Mouse (Mus musculus) liver, embryonic 11.5 days (tissue): Measurements from ENCODE around the gene St6galnac6. TPM values are rescaled to one million over a fixed set of nuclear protein-coding genes. Genes with fewer than 3 reads are reported as not detected.

Source experiments
- ATAC-seq: fragments of 200-750 bp; cut with Nextera tagmentation; replicated peaks from 2 replicates; pipeline ENCODE4 v1.8.0; 2017; ENCODE audit warnings: moderate number of reproducible peaks, mild to moderate bottlenecking, moderate TSS enrichment, moderate library complexity; ENCODE audit not compliant: low FRiP score
- DNase-seq: peaks from one replicate; pipeline ENCODE4 v3.0.0-alpha.2; 2017; ENCODE audit warnings: low spot score
- H3K27ac ChIP-seq: fragments of 300-500 bp; sonication (generic); 2 replicates; pipeline ENCODE4 v1.5.1; 2014; ENCODE audit warnings: mild to moderate bottlenecking, low read depth, low read length, control low read depth
- H3K27me3 ChIP-seq: fragments of 300-500 bp; sonication (generic); replicated peaks from 2 replicates; pipeline ENCODE4 v1.6.1; 2014; ENCODE audit warnings: low read length, mixed read lengths; ENCODE audit not compliant: control insufficient read depth, insufficient read depth
- H3K36me3 ChIP-seq: fragments of 300-500 bp; sonication (generic); 2 replicates; pipeline ENCODE4 v1.6.1; 2014; ENCODE audit warnings: mild to moderate bottlenecking, low read length, moderate library complexity, mixed read lengths; ENCODE audit not compliant: control insufficient read depth, insufficient read depth
- H3K4me1 ChIP-seq: fragments of 300-500 bp; sonication (generic); replicated peaks from 2 replicates; pipeline ENCODE4 v1.6.1; 2014; ENCODE audit warnings: low read length, mixed read lengths; ENCODE audit not compliant: control insufficient read depth, insufficient read depth
- H3K4me2 ChIP-seq: fragments of 300-500 bp; sonication (generic); 2 replicates; pipeline ENCODE4 v1.6.1; 2014; ENCODE audit warnings: mild to moderate bottlenecking, control low read depth, moderate library complexity
- H3K4me3 ChIP-seq: fragments of 300-500 bp; sonication (generic); 2 replicates; pipeline ENCODE4 v1.5.1; 2014; ENCODE audit warnings: low read depth, low read length, control low read depth
- H3K9ac ChIP-seq: fragments of 300-500 bp; sonication (generic); 2 replicates; pipeline ENCODE4 v1.6.1; 2014; ENCODE audit warnings: low read depth, low read length, control low read depth
- H3K9me3 ChIP-seq: fragments of 300-500 bp; sonication (generic); 2 replicates; pipeline ENCODE4 v1.6.1; 2016; ENCODE audit warnings: low read length, inconsistent platforms, mixed read lengths; ENCODE audit not compliant: control insufficient read depth
- WGBS: fragments of 180-500 bp; shearing (Covaris S2); extraction: QIAGEN DNeasy Blood & Tissue Kit; methylation state at CpG from one replicate; pipeline ENCODE4 v1.1.7; 2014; 5-methylcytosine and 5-hydroxymethylcytosine counted together
- polyA plus RNA-seq: library from polyadenylated mRNA; unstranded; fragments of >200 nt; fragmentation: Nextera tagmentation; extraction: Ambion mirVana; gene quantifications from 2 replicates; pipeline ENCODE4 v1.2.1, GENCODE M21; 2014

Gene St6galnac6
- polyA plus RNA-seq, 1 experiment from 2014 or later, result 10.6 TPM

DNA sequence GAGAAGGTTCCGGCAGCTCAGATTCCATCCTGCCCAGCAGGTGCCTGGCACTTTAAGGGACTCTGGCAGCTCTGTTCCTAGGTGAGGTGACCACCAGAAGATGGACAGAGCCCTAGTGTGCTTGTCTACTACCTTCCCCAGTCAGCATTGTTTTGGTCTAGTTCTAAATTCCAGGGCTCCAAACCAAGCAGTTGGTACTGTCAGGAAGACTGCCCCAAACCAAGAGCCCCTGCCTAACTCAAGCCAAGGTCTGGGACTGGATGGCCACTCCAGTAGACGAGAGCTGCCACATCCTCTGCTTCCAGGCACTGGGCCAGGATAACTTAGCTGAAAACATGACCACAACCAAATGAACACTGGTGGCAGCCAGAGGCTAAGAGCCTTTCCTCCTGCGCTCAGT lies 30.6 kb upstream of the St6galnac6 start:
- DNase-seq, result no peak
- H3K4me2 ChIP-seq, result no peak overlapping the region
- H3K27ac ChIP-seq, result no peak overlapping the region
- no peaks in the 10 kb centered on the region for H3K9me3 ChIP-seq
- no peak overlapping the region for H3K4me3 ChIP-seq
- peaks cover 10% of the 10 kb centered on the region for H3K36me3 ChIP-seq
- no peak overlapping the region for H3K9ac ChIP-seq
- ATAC-seq, result no peak
- WGBS, result 91% methylated on average over 3 of the region's 3 CpGs
- no peaks in the 10 kb centered on the region for H3K27me3 ChIP-seq
- H3K4me1 ChIP-seq, result peaks cover 6% of the 10 kb centered on the region; the same call in 1 of the 2 replicates

GRCm38 (mm10) chr2:32570698-32571494 lies 28.6 kb upstream of the St6galnac6 start, which contains the start of gene Dpm2:
Gene Dpm2 (plus strand): TSS chr2:32570858.
- H3K4me1 ChIP-seq, result peaks cover 14% of the 10 kb centered on the region
- H3K4me2 ChIP-seq, result peak within 1 kb of the TSS; percentile 81
- H3K27me3 ChIP-seq, result peaks cover 7% of the 10 kb centered on the region
- peak within 1 kb of the TSS; percentile 71 for H3K27ac ChIP-seq
- peak; percentile 76 for ATAC-seq
- peak within 1 kb of the TSS; percentile 92 for H3K4me3 ChIP-seq
- DNase-seq, result peak; percentile 85
- H3K36me3 ChIP-seq, result peaks cover 7% of the 10 kb centered on the region
- H3K9ac ChIP-seq, result peak within 1 kb of the TSS; percentile 89
- no peaks in the 10 kb centered on the region for H3K9me3 ChIP-seq
- WGBS, result 1% methylated on average over 36 of the region's 36 CpGs

DNA sequence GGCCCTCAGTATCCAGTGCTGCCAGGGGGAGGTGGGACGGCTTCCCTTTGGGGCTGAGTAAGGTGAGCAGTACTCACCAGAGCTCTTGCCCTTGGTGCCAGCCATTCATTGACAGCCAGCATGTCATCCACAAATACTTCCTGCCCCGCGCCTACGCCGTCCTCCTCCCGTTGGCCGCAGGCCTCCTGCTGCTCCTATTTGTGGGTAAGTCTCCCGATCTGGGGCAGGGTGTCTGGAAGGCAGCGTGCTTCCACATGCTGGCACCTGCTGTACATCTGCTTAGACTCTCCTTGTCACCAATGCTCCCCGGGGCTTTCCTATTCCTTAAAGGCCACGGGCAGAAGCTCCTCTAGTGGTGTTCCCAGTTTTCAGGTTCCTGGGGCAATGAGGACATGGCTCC lies 27.3 kb upstream of the St6galnac6 start:
- ATAC-seq, result no peak
- H3K9ac ChIP-seq, result no peak overlapping the region; the same call in 1 of the 2 replicates
- H3K9me3 ChIP-seq, result no peaks in the 10 kb centered on the region
- H3K27ac ChIP-seq, result no peak overlapping the region
- peaks cover 14% of the 10 kb centered on the region for H3K4me1 ChIP-seq
- H3K4me2 ChIP-seq, result peak overlapping the region; percentile 81
- no peak for DNase-seq
- no peak overlapping the region; the same call in 1 of the 2 replicates for H3K4me3 ChIP-seq
- H3K27me3 ChIP-seq, result peaks cover 12% of the 10 kb centered on the region
- 90% methylated on average over 11 of the region's 11 CpGs for WGBS
- H3K36me3 ChIP-seq, result peaks cover 7% of the 10 kb centered on the region

DNA sequence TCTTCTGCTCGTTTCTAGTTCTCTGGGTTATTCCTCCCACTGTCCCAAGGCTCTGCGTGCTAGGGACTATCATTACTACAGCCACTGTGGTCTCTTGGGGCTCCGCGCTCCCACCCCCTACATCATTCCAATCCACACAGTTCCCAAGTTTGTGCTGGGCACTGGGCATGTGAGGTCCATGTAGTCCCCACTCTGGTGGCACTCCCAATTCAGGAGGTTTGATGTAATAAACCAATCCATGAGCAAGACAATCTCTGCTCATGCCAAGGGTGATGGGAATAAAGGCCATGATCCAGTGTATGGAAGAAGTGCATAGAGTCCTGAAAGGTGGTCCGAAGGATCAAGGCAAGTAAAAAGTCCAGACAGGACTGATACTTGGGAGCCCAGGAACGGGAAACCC lies 25.0 kb upstream of the St6galnac6 start, which contains the start of gene Pip5kl1:
TSS of gene Pip5kl1 (plus strand) at position 301 of the 400 bp plus-strand sequence.
- Histone ChIP-seq H3K4me1 (peaks cover 14% of the 10 kb centered on the region), H3K9ac (no peak within 1 kb of the TSS)

GRCm38 (mm10) chr2:32574901-32575585 lies 24.5 kb upstream of the St6galnac6 start:
- H3K4me2 ChIP-seq, result peak overlapping the region; percentile 79
- WGBS, result 8% methylated on average over 26 of the region's 26 CpGs
- H3K27ac ChIP-seq, result no peak overlapping the region
- H3K9ac ChIP-seq, result no peak overlapping the region
- 0 out of 2 replicates have a peak, but pooled peaks cover 4% of the 10 kb centered on the region for H3K36me3 ChIP-seq
- no peak; the same call in 1 of the 2 replicates for ATAC-seq
- H3K4me1 ChIP-seq, result peaks cover 14% of the 10 kb centered on the region
- no peak for DNase-seq
- H3K27me3 ChIP-seq, result peaks cover 37% of the 10 kb centered on the region
- no peaks in the 10 kb centered on the region for H3K9me3 ChIP-seq
- peak overlapping the region; percentile 42 for H3K4me3 ChIP-seq

More for the DNA sequence above, 25.0 kb upstream of the St6galnac6 start, which contains the start of gene Pip5kl1:
- DNase-seq (no peak), ATAC-seq (no peak)
- H3K4me3 ChIP-seq, result peak within 1 kb of the TSS; percentile 42
- no peak within 1 kb of the TSS for H3K27ac ChIP-seq
- peaks cover 32% of the 10 kb centered on the region for H3K27me3 ChIP-seq
- no peaks in the 10 kb centered on the region for H3K9me3 ChIP-seq
- WGBS, result 80% methylated on average over 6 of the region's 6 CpGs
- peak within 1 kb of the TSS; percentile 79 for H3K4me2 ChIP-seq
- 0 out of 2 replicates have a peak, but pooled peaks cover 4% of the 10 kb centered on the region for H3K36me3 ChIP-seq

DNA sequence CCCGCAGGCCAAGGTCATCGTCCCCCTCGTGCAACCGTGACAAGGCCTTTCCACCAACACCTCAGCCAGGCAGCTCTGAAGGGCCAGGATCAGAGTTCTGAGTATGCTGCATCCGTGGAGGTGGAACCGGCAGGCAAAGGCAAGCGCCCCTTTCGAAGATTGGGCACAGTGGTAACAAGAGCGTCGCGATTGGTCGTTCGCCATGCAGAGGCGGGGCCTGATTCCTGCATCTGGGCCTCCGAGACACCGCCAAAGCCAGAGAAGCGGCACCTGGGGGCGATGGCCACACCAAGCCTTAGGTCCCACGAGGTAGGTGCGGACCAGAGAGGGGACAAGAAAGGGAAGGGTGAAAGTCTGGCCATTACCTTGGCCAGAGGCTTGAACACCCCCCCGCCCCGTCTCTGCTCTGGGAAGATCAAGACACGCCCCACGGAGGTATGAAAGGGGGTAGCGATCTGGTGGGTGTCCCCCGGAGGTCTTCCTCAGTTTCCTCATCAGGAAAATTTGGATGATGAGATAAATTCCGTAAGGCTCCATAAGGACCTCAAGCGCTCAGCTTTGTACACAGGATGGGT lies 23.8 kb upstream of the St6galnac6 start, which contains the start of gene 9430097D07Rik:
TSS of gene 9430097D07Rik (minus strand) at position 99 of the 575 bp plus-strand sequence.
- WGBS, result 9% methylated on average over 28 of the region's 28 CpGs
- Histone ChIP-seq H3K27ac (no peak within 1 kb of the TSS), H3K4me2 (peak within 1 kb of the TSS; percentile 79), H3K9ac (no peak within 1 kb of the TSS), H3K9me3 (no peaks in the 10 kb centered on the region), H3K27me3 (peaks cover 41% of the 10 kb centered on the region), H3K36me3 (0 out of 2 replicates have a peak, but pooled peaks cover 4% of the 10 kb centered on the region), H3K4me1 (peaks cover 14% of the 10 kb centered on the region), H3K4me3 (peak within 1 kb of the TSS; percentile 42)
- DNase-seq (no peak), ATAC-seq (peak; percentile 56; the same call in 1 of the 2 replicates)

DNA sequence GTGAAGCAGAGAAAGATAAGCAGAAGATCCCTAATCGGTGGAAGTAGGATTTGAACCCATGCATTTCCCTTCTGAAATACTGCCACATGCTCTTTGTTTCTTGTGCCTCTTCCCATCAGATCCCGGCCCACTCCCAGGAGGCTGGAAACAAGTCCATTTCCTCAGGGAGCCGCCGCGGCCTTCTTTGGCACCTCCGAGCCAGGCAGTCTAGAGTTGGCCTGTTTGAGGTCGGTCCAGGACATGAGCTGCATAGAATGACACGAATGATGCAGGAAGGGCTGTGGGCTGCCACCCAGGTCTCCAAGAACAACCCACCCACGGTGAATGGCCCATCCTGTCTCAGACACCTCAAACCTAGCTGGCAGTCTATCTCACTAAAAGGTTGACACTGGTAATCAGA lies 23.0 kb upstream of the St6galnac6 start:
- Histone ChIP-seq H3K27ac (no peak overlapping the region), H3K9ac (no peak overlapping the region), H3K27me3 (peaks cover 41% of the 10 kb centered on the region), H3K4me3 (no peak overlapping the region), H3K9me3 (no peaks in the 10 kb centered on the region), H3K36me3 (0 out of 2 replicates have a peak, but pooled peaks cover 4% of the 10 kb centered on the region), H3K4me2 (no peak overlapping the region), H3K4me1 (peaks cover 14% of the 10 kb centered on the region)
- 84% methylated on average over 9 of the region's 9 CpGs for WGBS
- DNase-seq, result no peak
- ATAC-seq, result no peak
